Mouse (Mus musculus) CH12.LX (cell line): ENCODE data around the gene Plekhg3.

ENCODE experiments used
- HCFC1 ChIP-seq: IDR thresholded peaks from 2 replicates; pipeline ENCODE4 v1.6.1; 2012; ENCODE audit warnings: low read depth, mild to moderate bottlenecking, inconsistent platforms, low read length, improper control_type of control experiment
- NRF1 ChIP-seq: IDR thresholded peaks from 2 replicates; pipeline ENCODE4 v1.6.1; 2014; ENCODE audit warnings: low read depth, mild to moderate bottlenecking, inconsistent platforms, low read length, improper control_type of control experiment, moderate library complexity

DNA sequence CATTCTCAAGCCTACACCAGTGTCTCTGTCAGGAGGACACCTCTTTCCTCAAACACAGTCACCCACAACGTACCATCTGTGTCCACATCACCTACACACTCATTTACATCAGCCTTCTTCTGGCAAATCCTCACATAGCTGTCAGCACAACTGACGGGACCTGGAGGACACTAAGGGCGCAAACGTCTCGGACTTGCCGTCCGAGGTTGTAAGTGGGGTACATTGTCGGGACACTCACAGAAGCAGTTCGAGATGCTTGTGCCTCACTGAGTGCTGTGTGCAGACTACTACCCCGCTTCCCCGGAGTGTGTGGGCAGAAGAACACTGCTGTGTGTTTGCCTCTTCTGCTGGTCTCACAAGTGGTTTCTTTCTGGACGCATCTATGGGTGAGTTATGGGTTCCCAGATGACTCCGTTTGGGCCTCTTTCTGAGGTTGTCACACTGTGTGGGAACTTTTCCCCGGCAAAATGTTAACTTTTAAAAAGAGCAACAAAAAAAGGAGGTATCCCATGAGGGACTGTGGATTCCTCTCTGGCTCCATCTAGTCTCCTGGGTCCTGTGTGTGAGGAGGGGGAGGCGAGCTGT lies 15.2 kb downstream of the Plekhg3 start:
- TF ChIP-seq HCFC1 (no peak), NRF1 (no peak)
